Mouse (Mus musculus) heart, adult 11 months (tissue): ENCODE measurements around the gene Abca17.
A peak's percentile ranks its signal among the peaks of the same experiment; 100 is the strongest.

Experiments
- DNase-seq: peaks from one replicate; pipeline ENCODE4 v3.0.0; 2022

Gene Abca17

GRCm38 (mm10) chr17:24350926-24351759, at the start of gene Abca17:
Abca17 (minus strand) TSS chr17:24351068.
- DNase-seq, result peak; percentile 92

GRCm38 (mm10) chr17:24394456-24394855, 43.6 kb upstream of the Abca17 start:
- no peak for DNase-seq

- DNase-seq, result no peak
These were observed 42.7 kb upstream of the Abca17 start for GRCm38 (mm10) chr17:24393527-24393926.

GRCm38 (mm10) chr17:24391149-24391548, 40.3 kb upstream of the Abca17 start:
- DNase-seq, result no peak

- no peak for DNase-seq
These were observed 39.0 kb upstream of the Abca17 start for GRCm38 (mm10) chr17:24389865-24390264.

GRCm38 (mm10) chr17:24388711-24389110, 37.8 kb upstream of the Abca17 start:
- DNase-seq, result no peak

GRCm38 (mm10) chr17:24383789-24384188, 32.9 kb upstream of the Abca17 start:
- no peak for DNase-seq

- no peak for DNase-seq
These were observed 27.6 kb upstream of the Abca17 start for GRCm38 (mm10) chr17:24378496-24378895.

GRCm38 (mm10) chr17:24375886-24376285, 25.0 kb upstream of the Abca17 start:
- DNase-seq, result no peak

- no peak for DNase-seq
These were observed 24.3 kb upstream of the Abca17 start for GRCm38 (mm10) chr17:24375094-24375712.

GRCm38 (mm10) chr17:24365863-24366262, 15.0 kb upstream of the Abca17 start:
- no peak for DNase-seq

GRCm38 (mm10) chr17:24364461-24364860, 13.6 kb upstream of the Abca17 start:
- no peak for DNase-seq

GRCm38 (mm10) chr17:24362527-24362926, 11.7 kb upstream of the Abca17 start:
- no peak for DNase-seq

GRCm38 (mm10) chr17:24361291-24361690, 10.4 kb upstream of the Abca17 start:
- DNase-seq, result no peak

- DNase-seq, result no peak
These were observed 10.0 kb upstream of the Abca17 start for GRCm38 (mm10) chr17:24360841-24361240.

GRCm38 (mm10) chr17:24359903-24360302, 9.0 kb upstream of the Abca17 start:
- no peak for DNase-seq

GRCm38 (mm10) chr17:24359006-24359405, 8.1 kb upstream of the Abca17 start:
- no peak for DNase-seq

- no peak for DNase-seq
These were observed 4.4 kb upstream of the Abca17 start for GRCm38 (mm10) chr17:24355284-24355683.

- DNase-seq, result no peak
These were observed 3.1 kb upstream of the Abca17 start for GRCm38 (mm10) chr17:24353960-24354359.

- DNase-seq, result no peak
These were observed 1.7 kb upstream of the Abca17 start for GRCm38 (mm10) chr17:24352370-24353194.

GRCm38 (mm10) chr17:24351760-24352357, 991 bp upstream of the Abca17 start, which contains the start of gene Abca3:
Abca3 (plus strand) TSS chr17:24351950.
- peak; percentile 100 for DNase-seq

- DNase-seq, result no peak
These were observed 1.7 kb downstream of the Abca17 start for GRCm38 (mm10) chr17:24349176-24349575.

- DNase-seq, result no peak
These were observed 4.0 kb downstream of the Abca17 start for GRCm38 (mm10) chr17:24346831-24347230.
